Mouse (Mus musculus) left cerebral cortex, postnatal 10 days (tissue): ENCODE results near the gene Npas2. TPM values are rescaled to one million over a fixed set of nuclear protein-coding genes. Genes with fewer than 3 reads are reported as not detected.
A peak's percentile ranks its signal among the peaks of the same experiment; 100 is the strongest.

Source experiments
- DNase-seq, 2 experiments: peaks; one replicate each; pipeline ENCODE4 v3.0.0; 2021 to 2022; ENCODE audit warnings: low spot score in 2 of 2, mixed read lengths in 1 of 2; ENCODE audit errors: extremely low spot score in 1 of 2
- intact Hi-C: fragments of 180-260 bp; cut with DNase I; formaldehyde crosslinking; loops from one replicate; pipeline ENCODE4 v1.15.1; 2025
- total RNA-seq, 2 experiments: library from RNA; stranded (reverse); gene quantifications; 2 replicates each; pipeline ENCODE4 v1.2.3; 2021

The Npas2 gene
- total RNA-seq, 2 experiments from 2014 or later: 39.9 to 41.8 TPM

GRCm38 (mm10) chr1:39266843-39267512, 73.4 kb downstream of the Npas2 start:
- DNase-seq: no peak
- intact Hi-C loops: no loop called here

GRCm38 (mm10) chr1:39272976-39273375, 79.4 kb downstream of the Npas2 start:
- intact Hi-C loops: no loop called here
- no peak for DNase-seq

- intact Hi-C loops: no loop called here
- DNase-seq: no peak
These were observed 86.9 kb downstream of the Npas2 start for GRCm38 (mm10) chr1:39280391-39280790.

- intact Hi-C loops: no loop called here
- peak in 1 of 2 experiments; percentile 57 for DNase-seq
These were observed 87.7 kb downstream of the Npas2 start for GRCm38 (mm10) chr1:39280989-39281875.

- intact Hi-C loops: no loop called here
- DNase-seq: no peak
These were observed 88.4 kb downstream of the Npas2 start for GRCm38 (mm10) chr1:39281888-39282287.

- no peak for DNase-seq
These were observed 89.8 kb downstream of the Npas2 start for GRCm38 (mm10) chr1:39283323-39283722.

GRCm38 (mm10) chr1:39284786-39285185, 91.3 kb downstream of the Npas2 start:
- intact Hi-C loops: no loop called here
- DNase-seq: no peak

More at GRCm38 (mm10) chr1:39283323-39283722, 89.8 kb downstream of the Npas2 start:
- intact Hi-C loops: no loop called here

- DNase-seq: no peak
- intact Hi-C loops: no loop called here
These were observed 93.5 kb downstream of the Npas2 start for GRCm38 (mm10) chr1:39287076-39287475.

- intact Hi-C loops: no loop called here
- DNase-seq: no peak
These were observed 94.3 kb downstream of the Npas2 start for GRCm38 (mm10) chr1:39287831-39288230.

- intact Hi-C loops: no loop called here
- DNase-seq: no peak
These were observed 94.9 kb downstream of the Npas2 start for GRCm38 (mm10) chr1:39288425-39288824.

GRCm38 (mm10) chr1:39292001-39292400, 98.5 kb downstream of the Npas2 start:
- intact Hi-C loops: no loop called here
- DNase-seq: no peak

GRCm38 (mm10) chr1:39298294-39298693, 104.8 kb downstream of the Npas2 start:
- DNase-seq: no peak
- intact Hi-C loops: no loop called here

GRCm38 (mm10) chr1:39300243-39300642, 106.7 kb downstream of the Npas2 start:
- DNase-seq: no peak
- intact Hi-C loops: no loop called here

- intact Hi-C loops: no loop called here
- DNase-seq: no peak
These were observed 107.1 kb downstream of the Npas2 start for GRCm38 (mm10) chr1:39300676-39301075.

GRCm38 (mm10) chr1:39302246-39302645, 108.7 kb downstream of the Npas2 start:
- intact Hi-C loops: no loop called here
- no peak for DNase-seq

- intact Hi-C loops: no loop called here
- no peak for DNase-seq
These were observed 109.6 kb downstream of the Npas2 start for GRCm38 (mm10) chr1:39303054-39303649.

GRCm38 (mm10) chr1:39307291-39307690, 113.8 kb downstream of the Npas2 start:
- DNase-seq: no peak
- intact Hi-C loops: no loop called here

GRCm38 (mm10) chr1:39307971-39308370, 114.4 kb downstream of the Npas2 start:
- intact Hi-C loops: no loop called here
- no peak for DNase-seq

- intact Hi-C loops: no loop called here
- no peak for DNase-seq
These were observed 116.0 kb downstream of the Npas2 start for GRCm38 (mm10) chr1:39309548-39309947.
